Mouse (Mus musculus): Measurements from ENCODE around the gene Gjb4. TPM values are rescaled to one million over a fixed set of nuclear protein-coding genes. Genes with fewer than 3 reads are reported as not detected.

Gjb4 gene
- polyA plus RNA-seq (2015; fragmentation: Nextera tagmentation; extraction: Ambion mirVana) = not detected in 2 replicates

GRCm38 (mm10) chr4:127353951-127354438, at the start of gene Gjb4:
Gene Gjb4, minus strand, starts transcription at chr4:127354081.

GRCm38 (mm10) chr4:127358018-127358417, 4.1 kb upstream of the Gjb4 start, which contains the start of gene Gjb5:
Gene Gjb5, minus strand, starts transcription at chr4:127358181.

GRCm38 (mm10) chr4:127330181-127331100, 23.4 kb downstream of the Gjb4 start, which contains the start of gene Gjb3:
Gene Gjb3, minus strand, starts transcription at chr4:127330844.

GRCm38 (mm10) chr4:127313861-127314260, 40.0 kb downstream of the Gjb4 start, which contains the start of gene Gja4:
Gene Gja4, minus strand, starts transcription at chr4:127314039.

Other genes with a start within 250 kb of the Gjb4 start
- 9.7 and 10.5 TPM in 2 replicates for gene Tmem35b, start 230.4 kb downstream of the Gjb4 start, polyA plus RNA-seq (2015; fragmentation: Nextera tagmentation; extraction: Ambion mirVana)
- 0.05 and 0.12 TPM in 2 replicates for gene Dlgap3, start 184.9 kb downstream of the Gjb4 start, polyA plus RNA-seq (2015; fragmentation: Nextera tagmentation; extraction: Ambion mirVana)
- 35.3 and 41.1 TPM in 2 replicates for gene Smim12, start 110.3 kb downstream of the Gjb4 start, polyA plus RNA-seq (2015; fragmentation: Nextera tagmentation; extraction: Ambion mirVana)
- 9.9 and 10.0 TPM in 2 replicates for gene Gja4, start 40.0 kb downstream of the Gjb4 start, polyA plus RNA-seq (2015; fragmentation: Nextera tagmentation; extraction: Ambion mirVana)
- 0.69 and 0.99 TPM in 2 replicates for gene Gjb3, start 23.2 kb downstream of the Gjb4 start, polyA plus RNA-seq (2015; fragmentation: Nextera tagmentation; extraction: Ambion mirVana)
- 1.0 and 1.2 TPM in 2 replicates for gene Gjb5, start 4.1 kb upstream of the Gjb4 start, polyA plus RNA-seq (2015; fragmentation: Nextera tagmentation; extraction: Ambion mirVana)